Mouse (Mus musculus) erythroblast, embryonic 14.5 days (primary cell): ENCODE measurements around the gene Ascc1. TPM values are rescaled to one million over a fixed set of nuclear protein-coding genes. Genes with fewer than 3 reads are reported as not detected.

Source experiments
- H3K27me3 ChIP-seq: 2 replicates; pipeline ENCODE4 v1.6.1; 2012; ENCODE audit warnings: inconsistent platforms; ENCODE audit not compliant: control insufficient read depth
- H3K36me3 ChIP-seq: 2 replicates; pipeline ENCODE4 v1.6.1; 2012; ENCODE audit warnings: mild to moderate bottlenecking, inconsistent platforms; ENCODE audit not compliant: control insufficient read depth
- H3K4me1 ChIP-seq: 2 replicates; pipeline ENCODE4 v1.6.1; 2012; ENCODE audit warnings: inconsistent platforms; ENCODE audit not compliant: control insufficient read depth
- H3K4me3 ChIP-seq: replicated peaks from 2 replicates; pipeline ENCODE3; 2012; ENCODE audit warnings: moderate library complexity, mild to moderate bottlenecking, inconsistent platforms
- H3K9me3 ChIP-seq: 2 replicates; pipeline ENCODE4 v1.6.1; 2012; ENCODE audit warnings: low read length, inconsistent platforms, mixed read lengths; ENCODE audit not compliant: control insufficient read depth
- GATA1 ChIP-seq: IDR thresholded peaks from 2 replicates; pipeline ENCODE4 v1.6.1; 2012; ENCODE audit warnings: low read length, inconsistent platforms, mixed read lengths
- TAL1 ChIP-seq: IDR thresholded peaks from 3 replicates; pipeline ENCODE4 v1.6.1; 2012; ENCODE audit warnings: low read length, inconsistent platforms, mixed read lengths
- polyA plus RNA-seq: library from polyadenylated mRNA; stranded (reverse); fragments of >175 nt; gene quantifications from 2 replicates; pipeline ENCODE4 v1.2.3, GENCODE M21; 2012

The Ascc1 gene
- 7.4 and 8.4 TPM in 2 replicates for polyA plus RNA-seq

- Histone ChIP-seq H3K9me3 (no peaks in the 10 kb centered on the region), H3K36me3 (peaks cover 27% of the 10 kb centered on the region), H3K27me3 (no peaks in the 10 kb centered on the region), H3K4me3 (peak within 1 kb of the TSS; percentile 70), H3K4me1 (peaks cover 41% of the 10 kb centered on the region)
- TF ChIP-seq TAL1 (no peak), GATA1 (no peak)
These were observed at the start of gene Ascc1, which contains the start of gene Anapc16 for GRCm38 (mm10) chr10:60002673-60003212. Ascc1 (plus strand) TSS chr10:60002805. Anapc16 (minus strand) TSS chr10:60003135.

GRCm38 (mm10) chr10:59953564-59954039 lies 49.0 kb upstream of the Ascc1 start:
- H3K4me1 ChIP-seq: peaks cover 25% of the 10 kb centered on the region
- H3K27me3 ChIP-seq: peaks cover 90% of the 10 kb centered on the region
- TF ChIP-seq GATA1 (no peak), TAL1 (no peak)
- H3K4me3 ChIP-seq: no peak overlapping the region
- H3K9me3 ChIP-seq: no peaks in the 10 kb centered on the region
- H3K36me3 ChIP-seq: no peaks in the 10 kb centered on the region

GRCm38 (mm10) chr10:59956681-59957080 lies 45.9 kb upstream of the Ascc1 start:
- no peaks in the 10 kb centered on the region for H3K9me3 ChIP-seq
- H3K4me3 ChIP-seq: no peak overlapping the region
- H3K27me3 ChIP-seq: peaks cover 66% of the 10 kb centered on the region
- H3K36me3 ChIP-seq: no peaks in the 10 kb centered on the region
- TF ChIP-seq TAL1: no peak
- TF ChIP-seq GATA1: no peak
- H3K4me1 ChIP-seq: peaks cover 12% of the 10 kb centered on the region

GRCm38 (mm10) chr10:59957171-59958149 lies 45.1 kb upstream of the Ascc1 start:
- Histone ChIP-seq H3K27me3 (peaks cover 58% of the 10 kb centered on the region), H3K9me3 (no peaks in the 10 kb centered on the region), H3K36me3 (no peaks in the 10 kb centered on the region), H3K4me1 (peaks cover 5% of the 10 kb centered on the region), H3K4me3 (no peak overlapping the region)
- TF ChIP-seq TAL1: no peak
- TF ChIP-seq GATA1: no peak

- Histone ChIP-seq H3K4me3 (no peak overlapping the region), H3K36me3 (no peaks in the 10 kb centered on the region), H3K4me1 (peaks cover 2% of the 10 kb centered on the region; the same call in 1 of the 2 replicates), H3K27me3 (peaks cover 48% of the 10 kb centered on the region), H3K9me3 (no peaks in the 10 kb centered on the region)
- TF ChIP-seq GATA1: no peak
- TF ChIP-seq TAL1: no peak
These were observed 44.1 kb upstream of the Ascc1 start for GRCm38 (mm10) chr10:59958458-59958857.

- no peaks in the 10 kb centered on the region for H3K9me3 ChIP-seq
- no peak overlapping the region for H3K4me3 ChIP-seq
- no peak for TF ChIP-seq GATA1
- no peak for TF ChIP-seq TAL1
- no peaks in the 10 kb centered on the region for H3K36me3 ChIP-seq
- H3K4me1 ChIP-seq: no peaks in the 10 kb centered on the region
- H3K27me3 ChIP-seq: peaks cover 41% of the 10 kb centered on the region
These were observed 43.1 kb upstream of the Ascc1 start for GRCm38 (mm10) chr10:59959517-59959916.

- TF ChIP-seq GATA1: 0 out of 2 replicates have a peak, but pooled peaks have one; percentile 17
- TF ChIP-seq TAL1: no peak
- peaks cover 28% of the 10 kb centered on the region for H3K27me3 ChIP-seq
- H3K9me3 ChIP-seq: peaks cover 2% of the 10 kb centered on the region; the same call in 1 of the 2 replicates
- 0 out of 2 replicates have a peak, but pooled peaks cover 1% of the 10 kb centered on the region for H3K4me1 ChIP-seq
- no peak overlapping the region for H3K4me3 ChIP-seq
- no peaks in the 10 kb centered on the region for H3K36me3 ChIP-seq
These were observed 39.0 kb upstream of the Ascc1 start for GRCm38 (mm10) chr10:59963609-59964008.

- TF ChIP-seq TAL1: no peak
- no peak for TF ChIP-seq GATA1
- peaks cover 2% of the 10 kb centered on the region; the same call in 1 of the 2 replicates for H3K9me3 ChIP-seq
- peaks cover 4% of the 10 kb centered on the region for H3K4me1 ChIP-seq
- H3K4me3 ChIP-seq: no peak overlapping the region
- H3K36me3 ChIP-seq: no peaks in the 10 kb centered on the region
- H3K27me3 ChIP-seq: peaks cover 29% of the 10 kb centered on the region
These were observed 37.9 kb upstream of the Ascc1 start for GRCm38 (mm10) chr10:59964504-59965361.
